Mouse (Mus musculus): ENCODE results near the gene Ldb1. TPM values are rescaled to one million over a fixed set of nuclear protein-coding genes. Genes with fewer than 3 reads are reported as not detected.
"Not testable (repeated sequence)": the region's sequence is repeated elsewhere in the genome, so short reads cannot be mapped to it uniquely, and the experiment has no call there.

Ldb1 gene
- total RNA-seq, 2 experiments from 2014 or later, result 104 to 105 TPM

DNA sequence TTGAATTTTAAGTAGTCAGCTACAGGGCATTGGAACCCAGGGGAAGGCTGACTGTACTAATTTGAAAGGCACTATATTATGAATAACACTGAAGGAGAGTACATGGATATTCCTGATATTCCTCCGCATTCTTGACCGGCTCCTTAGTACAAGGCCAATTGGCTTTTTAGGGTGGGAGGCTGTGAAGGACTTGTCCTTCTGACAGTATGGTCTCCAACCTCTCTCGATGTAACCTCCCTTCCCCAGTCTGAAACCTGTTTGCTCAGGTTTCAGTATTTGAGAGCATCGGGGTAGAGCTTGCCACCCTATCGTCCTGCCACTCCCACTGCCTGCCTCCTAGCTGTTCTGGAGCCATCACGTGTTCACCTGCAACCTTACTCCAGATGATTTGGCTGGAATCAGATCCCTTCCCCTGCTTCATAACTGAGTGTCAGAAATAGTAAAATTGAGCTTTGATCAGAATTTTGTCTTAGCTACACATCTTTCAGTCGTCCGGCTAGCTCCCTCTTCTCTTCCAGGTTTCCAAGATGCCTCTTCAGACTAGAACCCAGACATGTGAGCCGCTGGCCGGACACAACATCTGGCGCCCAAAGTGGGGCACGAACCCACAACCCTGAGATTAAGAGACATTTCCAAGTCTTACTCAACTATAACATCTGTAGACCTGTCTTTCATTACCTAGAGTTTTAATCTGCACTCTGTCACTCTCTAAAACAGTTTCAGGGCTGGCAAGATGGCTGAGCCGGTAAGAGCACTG, 50.9 kb downstream of the Ldb1 start:
- DNase-seq (ENCODE audit: low spot score in 2 of 2), result no peak
- intact Hi-C loops (cut with DNase I), result no loop called here

DNA sequence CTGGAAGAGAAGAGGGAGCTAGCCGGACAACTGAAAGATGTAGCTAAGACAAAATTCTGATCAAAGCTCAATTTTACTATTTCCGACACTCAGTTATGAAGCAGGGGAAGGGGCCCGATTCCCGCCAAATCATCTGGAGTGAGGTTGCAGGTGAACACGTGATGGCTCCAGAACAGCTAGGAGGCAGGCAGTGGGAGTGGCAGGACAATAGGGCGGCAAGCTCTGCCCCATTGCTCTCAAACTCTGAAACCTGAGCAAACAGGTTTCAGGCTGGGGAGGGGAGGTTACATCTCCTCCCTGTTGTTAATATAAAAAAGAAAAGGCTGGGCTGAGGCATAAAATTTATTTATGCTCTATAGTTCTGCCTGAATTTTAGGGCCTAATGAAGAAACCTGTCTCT, 51.6 kb downstream of the Ldb1 start:
- DNase-seq (ENCODE audit: low spot score in 2 of 2); intact Hi-C loops (cut with DNase I): not testable (repeated sequence)

DNA sequence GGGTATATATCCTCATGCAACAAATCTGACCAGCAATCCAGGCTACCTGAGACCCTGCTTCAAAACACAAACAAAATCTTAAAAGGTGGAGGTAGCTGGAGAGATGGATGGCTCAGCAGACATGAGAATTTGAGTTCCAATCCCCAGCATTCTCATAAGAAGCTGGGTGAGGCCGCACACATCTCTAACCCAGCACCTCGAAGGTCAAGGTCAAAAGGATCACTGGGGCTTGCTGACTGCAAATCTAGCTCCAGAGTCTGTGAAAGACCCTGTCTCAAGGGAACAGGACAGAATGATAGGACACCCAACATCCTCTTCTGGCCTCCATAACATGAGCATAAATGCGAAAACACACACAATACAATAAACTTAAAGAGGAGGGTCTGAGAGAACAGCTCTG, 53.8 kb downstream of the Ldb1 start:
- no peak for DNase-seq (ENCODE audit: low spot score in 2 of 2)
- intact Hi-C loops (cut with DNase I), result no loop called here

DNA sequence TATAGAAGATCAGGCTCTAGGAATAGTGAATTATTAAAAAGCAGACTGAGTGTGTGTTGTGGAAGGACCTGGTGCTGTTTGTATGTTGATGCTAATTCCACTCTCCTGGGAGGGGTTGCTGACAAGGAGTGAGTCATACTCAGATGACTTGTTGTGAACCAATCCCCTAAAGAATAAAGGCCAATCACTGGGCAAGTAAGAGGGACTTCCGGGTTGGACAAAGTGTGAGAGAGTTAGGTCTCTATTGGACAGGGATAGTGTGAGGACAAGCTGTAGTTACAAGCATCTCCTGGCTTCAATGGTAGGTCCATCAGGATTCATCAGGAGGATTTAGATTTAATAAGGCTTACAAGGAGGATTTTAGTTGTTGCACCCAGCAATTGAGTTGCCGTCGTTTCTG, 56.8 kb downstream of the Ldb1 start:
- intact Hi-C loops (cut with DNase I), result no loop called here
- DNase-seq (ENCODE audit: low spot score in 2 of 2), result no peak

- intact Hi-C loops (cut with DNase I), result no loop called here
- DNase-seq (ENCODE audit: low spot score in 2 of 2), result no peak
Observed at GRCm38 (mm10) chr19:45984379-45984778, 60.6 kb downstream of the Ldb1 start.

Other genes starting within 250 kb of the Ldb1 start
- gene Kcnip2, start 229.2 kb downstream of the Ldb1 start, total RNA-seq (2021), result 100 to 1,000 TPM; 141 to 165 TPM
- gene Armh3, start 46.7 kb downstream of the Ldb1 start, total RNA-seq (2021), result 10 to 100 TPM; 19.7 to 19.8 TPM
- gene Hps6, start 41.7 kb downstream of the Ldb1 start, total RNA-seq (2021), result 1 to 10 TPM; 5.7 TPM
- 10 to 100 TPM; 23.3 to 27.7 TPM for gene Pprc1, start 328 bp downstream of the Ldb1 start, total RNA-seq (2021)
- 10 to 100 TPM; 40.1 to 41.8 TPM for gene Nolc1, start 30.6 kb upstream of the Ldb1 start, total RNA-seq (2021)
- not detected for gene Elovl3, start 86.7 kb upstream of the Ldb1 start, total RNA-seq (2021)
- not detected for gene Pitx3, start 103.1 kb upstream of the Ldb1 start, total RNA-seq (2021)
- 10 to 100 TPM; 87.4 to 98.2 TPM for gene Gbf1, start 107.3 kb upstream of the Ldb1 start, total RNA-seq (2021)